Mouse (Mus musculus): ENCODE results near the gene Grik4.
"Not testable (repeated sequence)": the region's sequence is repeated elsewhere in the genome, so short reads cannot be mapped to it uniquely, and the experiment has no call there.

The Grik4 gene

DNA sequence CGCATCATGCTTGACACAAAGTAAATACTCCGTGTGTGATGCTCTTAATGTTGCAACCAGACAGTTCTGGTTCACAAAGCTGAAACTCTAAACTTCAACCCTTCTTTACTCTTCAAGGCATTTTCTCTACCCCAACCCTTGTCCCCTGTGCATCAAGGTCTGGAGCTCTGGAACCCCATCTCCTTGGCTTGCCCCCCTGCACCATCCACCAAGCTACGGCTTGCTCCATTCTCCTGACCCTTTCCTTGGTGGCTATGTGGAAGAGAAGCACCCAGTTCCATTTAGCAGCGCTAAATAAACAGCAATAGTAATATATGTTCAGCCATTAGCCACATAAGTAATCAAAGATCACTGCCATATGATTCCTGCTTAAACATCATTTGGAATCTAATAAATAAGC lies 150.3 kb downstream of the Grik4 start:
- no peak for DNase-seq

GRCm38 (mm10) chr9:42793581-42793980 lies 150.7 kb downstream of the Grik4 start:
- no peak for DNase-seq

- DNase-seq, result no peak
Measured at GRCm38 (mm10) chr9:42792381-42792780, 151.9 kb downstream of the Grik4 start.

- no peak for DNase-seq
Measured at GRCm38 (mm10) chr9:42791779-42792178, 152.5 kb downstream of the Grik4 start.

- DNase-seq, result no peak
Measured at GRCm38 (mm10) chr9:42791346-42791745, 152.9 kb downstream of the Grik4 start.

- DNase-seq, result peak; percentile 25
Measured at GRCm38 (mm10) chr9:42788471-42788870, 155.8 kb downstream of the Grik4 start.

DNA sequence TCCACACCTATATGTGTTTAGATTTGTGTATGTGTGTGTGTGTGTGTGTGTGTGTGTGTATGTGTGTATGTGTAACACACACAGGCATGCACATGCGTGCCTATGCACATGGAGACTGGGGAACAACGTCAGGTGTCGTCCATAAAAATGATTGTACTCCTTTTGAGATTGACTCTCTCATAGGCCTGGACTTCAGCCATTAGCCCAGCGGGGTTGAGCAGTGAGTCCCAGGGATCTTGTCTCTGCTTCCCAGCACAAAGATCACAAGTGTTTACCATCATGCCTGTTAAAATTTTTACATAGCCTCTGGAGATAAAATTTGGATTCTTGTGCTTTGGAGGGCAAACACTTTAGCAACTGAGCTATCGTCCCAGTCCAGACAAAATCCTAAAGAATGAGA lies 157.4 kb downstream of the Grik4 start:
- DNase-seq, result no peak

- no peak for DNase-seq
Measured at GRCm38 (mm10) chr9:42786286-42786685, 158.0 kb downstream of the Grik4 start.

- no peak for DNase-seq
Measured at GRCm38 (mm10) chr9:42785173-42785830, 159.0 kb downstream of the Grik4 start.

GRCm38 (mm10) chr9:42783248-42783903 lies 160.9 kb downstream of the Grik4 start:
- DNase-seq, result no peak

- not testable (repeated sequence) for DNase-seq
Measured at GRCm38 (mm10) chr9:42778471-42779263, 165.6 kb downstream of the Grik4 start.

DNA sequence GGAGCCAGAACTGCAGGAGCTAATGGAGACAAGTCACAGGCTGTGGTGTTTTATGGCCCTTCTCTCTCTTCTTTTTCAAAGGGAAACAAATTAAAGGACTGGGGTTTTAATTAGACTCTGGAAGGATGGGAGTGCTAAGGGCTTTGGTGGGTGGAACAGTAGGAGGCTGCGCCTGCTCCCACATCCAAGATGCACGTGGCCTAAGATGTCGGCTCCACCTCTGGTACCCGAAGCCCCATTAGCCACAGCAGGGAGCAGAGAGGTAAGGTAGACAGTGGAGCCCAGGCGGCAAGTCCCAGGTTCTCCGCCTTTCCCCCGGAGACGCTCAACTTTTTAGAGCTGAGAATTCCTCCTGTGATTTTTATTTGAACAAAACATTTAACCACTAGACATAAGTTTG lies 166.4 kb downstream of the Grik4 start:
- DNase-seq, result no peak

- DNase-seq, result no peak
Measured at GRCm38 (mm10) chr9:42776804-42777203, 167.5 kb downstream of the Grik4 start.

GRCm38 (mm10) chr9:42764823-42765560 lies 179.3 kb downstream of the Grik4 start:
- no peak for DNase-seq

GRCm38 (mm10) chr9:42758682-42759205 lies 185.5 kb downstream of the Grik4 start:
- no peak for DNase-seq

GRCm38 (mm10) chr9:42757012-42757640 lies 187.2 kb downstream of the Grik4 start:
- DNase-seq, result no peak

DNA sequence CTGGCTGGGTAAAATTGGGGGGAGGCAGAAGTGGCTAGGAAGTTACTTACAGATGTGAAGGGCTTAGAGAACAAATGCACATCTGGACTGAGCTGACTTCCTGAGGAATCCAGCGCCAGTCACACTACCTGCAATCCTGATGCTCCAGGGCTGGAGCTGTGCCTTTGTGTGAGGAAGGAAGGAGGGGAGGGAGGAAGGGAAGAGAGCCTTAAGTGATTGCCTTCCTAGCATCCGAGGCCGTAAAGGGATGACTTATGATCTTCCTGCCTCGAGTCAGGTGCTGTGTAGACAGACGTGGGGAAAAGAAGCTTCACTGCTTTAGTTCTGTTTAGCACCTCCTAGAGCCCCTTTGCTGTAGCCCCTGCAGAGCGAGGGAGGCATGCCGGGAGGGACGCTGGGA lies 189.6 kb downstream of the Grik4 start:
- no peak for DNase-seq

DNA sequence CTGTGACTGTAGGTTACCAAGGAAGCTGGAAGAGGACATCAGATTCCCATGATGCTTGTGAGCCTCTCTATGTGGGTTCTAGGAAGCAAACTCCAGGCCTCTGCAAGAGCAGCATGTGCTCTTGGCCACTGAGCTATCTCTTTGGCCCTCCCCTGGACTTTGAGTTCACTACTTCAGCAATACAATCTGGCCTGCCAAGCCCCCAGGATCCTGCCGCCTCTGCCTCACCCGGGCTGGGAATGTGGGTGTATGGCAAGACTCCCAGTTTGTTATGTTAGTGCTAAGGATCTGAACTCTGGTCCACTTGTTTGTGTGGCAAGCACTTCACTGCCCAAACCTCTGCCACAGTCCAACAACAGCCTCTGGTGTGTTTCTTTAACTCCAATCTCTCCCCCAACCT lies 193.1 kb downstream of the Grik4 start:
- no peak for DNase-seq

GRCm38 (mm10) chr9:42750176-42750575 lies 194.1 kb downstream of the Grik4 start:
- DNase-seq, result no peak

DNA sequence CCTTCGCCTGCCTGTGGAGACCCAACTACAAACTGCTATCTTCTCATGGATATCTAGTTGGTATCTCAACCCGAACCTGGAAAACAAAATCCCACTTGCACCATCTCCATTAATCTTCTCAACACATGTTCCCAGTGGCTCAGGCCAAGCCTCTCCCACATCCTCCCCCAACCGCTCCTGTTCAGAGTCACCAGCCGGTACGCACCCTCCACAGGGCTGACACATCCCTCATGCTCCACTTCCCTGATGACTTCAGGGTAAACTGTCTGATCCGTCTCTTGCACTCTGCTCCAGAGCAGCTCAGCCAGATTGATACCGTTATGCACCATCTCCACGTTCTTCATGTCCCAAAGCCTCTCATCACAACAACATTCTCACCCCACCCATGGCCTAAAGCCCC lies 198.3 kb downstream of the Grik4 start:
- DNase-seq, result no peak

- DNase-seq, result no peak
Measured at GRCm38 (mm10) chr9:42742385-42742784, 201.9 kb downstream of the Grik4 start.

- DNase-seq, result no peak
Measured at GRCm38 (mm10) chr9:42736697-42737335, 207.5 kb downstream of the Grik4 start.

All from thymus, postnatal 4 days (tissue).